Mouse (Mus musculus) lung, adult 18-20 months (tissue): Measurements from ENCODE around the gene Trit1.
"Not testable (repeated sequence)": the region's sequence is repeated elsewhere in the genome, so short reads cannot be mapped to it uniquely, and the experiment has no call there.

Experiments used
- DNase-seq, 2 experiments: peaks; one replicate each; pipeline ENCODE4 v3.0.0; 2022; ENCODE audit warnings: mixed read lengths in 2 of 2

Trit1 gene

GRCm38 (mm10) chr4:122998537-122999262, 17.7 kb upstream of the Trit1 start:
- DNase-seq = peak in 1 of 2 experiments; percentile 24

DNA sequence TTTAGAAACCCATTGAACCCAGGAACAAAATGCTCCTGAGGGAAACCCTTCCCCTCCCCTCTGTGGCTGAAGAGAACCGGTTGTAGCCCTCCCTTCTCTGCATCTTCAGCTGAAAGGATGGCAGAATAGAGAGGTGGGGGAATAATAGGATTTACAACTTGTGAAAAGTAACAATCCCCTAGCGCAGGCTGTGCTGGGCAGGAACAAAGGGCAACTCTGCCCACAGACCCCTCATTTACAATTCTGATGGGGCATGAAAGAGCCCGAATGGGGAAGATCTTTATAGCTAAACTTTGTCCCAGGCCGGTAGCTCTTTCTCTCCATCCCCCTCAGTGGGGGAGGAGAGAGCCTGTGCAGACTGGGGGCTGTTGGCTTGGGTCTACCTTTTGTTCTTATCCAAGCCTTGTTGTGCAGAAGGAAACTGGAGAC, 17.1 kb upstream of the Trit1 start:
- no peak for DNase-seq

DNA sequence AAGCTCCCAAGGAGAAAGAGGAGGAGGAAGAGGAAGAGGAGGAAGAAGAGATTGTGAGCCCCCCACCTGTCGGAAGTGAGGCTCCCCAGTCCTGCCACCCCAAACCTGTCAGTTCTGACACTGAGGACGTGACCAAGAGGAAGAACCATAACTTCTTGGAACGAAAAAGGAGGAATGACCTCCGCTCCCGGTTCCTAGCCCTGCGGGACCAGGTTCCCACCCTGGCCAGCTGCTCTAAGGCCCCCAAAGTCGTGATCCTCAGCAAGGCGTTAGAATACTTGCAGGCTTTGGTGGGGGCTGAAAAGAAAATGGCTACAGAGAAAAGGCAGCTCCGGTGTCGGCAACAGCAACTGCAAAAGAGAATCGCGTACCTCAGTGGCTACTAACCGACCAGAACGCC, 16.3 kb upstream of the Trit1 start:
- no peak for DNase-seq

DNA sequence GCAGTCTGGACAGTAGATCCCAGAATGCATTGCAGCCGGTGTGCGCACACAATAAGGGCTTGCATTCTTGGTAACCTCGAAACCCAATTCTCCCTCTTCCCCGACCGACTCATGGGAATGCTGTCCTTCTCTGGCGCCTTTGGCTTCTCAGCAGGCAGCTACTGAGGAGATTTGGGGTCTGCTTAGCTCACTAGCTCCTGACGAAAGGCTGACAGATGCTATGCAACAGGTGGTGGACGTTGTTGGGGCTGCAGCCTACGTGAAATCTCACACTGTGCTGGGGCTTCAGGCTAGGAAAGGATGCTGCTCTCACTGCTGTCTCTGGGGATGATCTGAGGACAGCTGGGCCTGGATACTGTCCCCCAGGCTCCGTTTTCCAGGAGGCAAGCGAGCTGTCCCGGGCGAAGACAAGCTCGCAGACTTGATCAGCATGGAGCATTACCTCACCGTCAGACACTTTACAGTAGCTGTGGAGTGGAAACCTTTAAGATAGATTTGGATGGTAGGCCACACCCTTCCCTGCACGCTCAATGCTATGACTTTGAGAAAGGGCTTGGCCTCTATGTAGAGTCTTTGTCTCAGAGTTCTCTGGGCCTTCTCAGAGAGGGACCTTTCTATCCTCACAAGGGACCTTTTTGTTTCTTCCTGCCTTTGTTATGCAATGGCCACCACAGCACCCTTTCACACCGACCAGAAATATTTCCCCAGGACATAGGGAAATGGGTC, 15.6 kb upstream of the Trit1 start:
- DNase-seq = no peak

DNA sequence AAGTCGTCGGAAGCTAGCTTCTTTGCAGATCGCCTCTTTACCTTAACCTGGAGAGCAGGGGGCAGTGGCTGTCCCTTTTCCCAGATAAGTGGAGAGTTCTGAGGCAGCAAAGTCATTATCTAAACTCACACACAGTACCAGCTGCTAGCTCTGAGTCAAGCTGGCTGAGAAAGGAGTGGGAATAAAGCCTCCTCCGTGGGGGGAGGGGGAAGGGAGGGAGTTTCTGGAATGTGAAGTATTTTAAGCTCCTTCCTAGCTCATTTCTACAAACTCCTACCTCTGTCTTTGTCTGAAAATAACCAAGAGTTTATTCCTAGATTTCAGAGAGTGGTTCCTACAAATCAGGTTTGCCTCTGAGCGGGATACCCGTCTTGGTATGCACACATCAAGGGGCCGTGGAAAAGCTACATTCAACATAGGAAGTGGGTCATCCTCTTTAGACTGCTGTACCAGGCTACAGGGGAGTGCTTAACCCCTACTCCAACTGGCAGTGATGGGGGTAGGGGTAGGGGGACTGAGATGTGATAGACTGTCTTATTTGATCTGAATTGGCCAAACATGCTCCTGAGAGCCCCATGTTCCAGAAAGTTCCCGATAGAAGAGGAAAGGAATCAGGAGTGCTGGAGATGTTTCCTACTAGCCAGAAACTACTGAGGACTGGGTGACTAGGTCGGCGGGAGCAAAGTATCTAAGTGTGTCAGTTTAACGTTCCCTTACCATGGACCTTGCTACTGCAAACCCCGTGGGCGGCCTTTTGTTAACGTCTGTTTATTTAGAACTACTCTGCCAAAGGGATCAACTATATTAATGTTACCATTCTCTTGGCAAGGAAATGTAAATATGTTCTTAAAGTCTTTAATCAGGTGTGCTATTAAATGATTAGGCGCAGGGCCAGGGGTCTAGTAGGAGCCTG, 11.1 kb upstream of the Trit1 start:
- peak; percentile 33 to 60 for DNase-seq

- DNase-seq = not testable (repeated sequence)
Measured at GRCm38 (mm10) chr4:123012501-123012900, 3.9 kb upstream of the Trit1 start.

DNA sequence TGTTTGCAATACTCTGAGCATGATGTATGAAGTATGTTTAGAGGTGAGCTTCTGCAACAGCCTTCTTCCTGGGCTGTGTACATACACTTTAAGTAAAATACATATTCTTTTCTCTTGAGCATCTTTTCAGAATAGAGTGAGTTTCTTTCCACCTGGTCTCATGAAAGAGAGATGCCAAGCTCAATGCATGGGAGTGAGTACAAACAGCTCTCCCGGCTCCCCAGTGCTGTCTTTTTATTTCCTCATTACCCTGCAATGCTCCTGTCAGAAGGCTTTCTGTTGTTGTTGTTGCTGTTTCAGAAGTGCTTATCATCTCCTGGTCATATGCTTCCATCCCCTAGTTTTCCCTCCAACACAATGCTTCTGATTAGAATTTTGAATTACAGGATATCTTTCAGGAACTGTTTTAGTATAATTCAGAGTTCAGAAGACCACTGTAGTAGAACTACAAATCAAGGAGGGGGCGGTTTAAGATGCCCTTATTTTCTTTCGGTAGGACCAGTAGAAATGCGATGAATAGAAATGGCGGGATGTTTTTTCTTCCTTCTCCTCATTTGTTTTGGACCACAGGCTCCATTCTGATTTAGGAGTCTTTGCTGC, 3.0 kb upstream of the Trit1 start:
- DNase-seq = no peak

GRCm38 (mm10) chr4:123013949-123014406, 2.4 kb upstream of the Trit1 start:
- DNase-seq = no peak

- DNase-seq = no peak
Measured at GRCm38 (mm10) chr4:123014501-123015282, 1.7 kb upstream of the Trit1 start.

DNA sequence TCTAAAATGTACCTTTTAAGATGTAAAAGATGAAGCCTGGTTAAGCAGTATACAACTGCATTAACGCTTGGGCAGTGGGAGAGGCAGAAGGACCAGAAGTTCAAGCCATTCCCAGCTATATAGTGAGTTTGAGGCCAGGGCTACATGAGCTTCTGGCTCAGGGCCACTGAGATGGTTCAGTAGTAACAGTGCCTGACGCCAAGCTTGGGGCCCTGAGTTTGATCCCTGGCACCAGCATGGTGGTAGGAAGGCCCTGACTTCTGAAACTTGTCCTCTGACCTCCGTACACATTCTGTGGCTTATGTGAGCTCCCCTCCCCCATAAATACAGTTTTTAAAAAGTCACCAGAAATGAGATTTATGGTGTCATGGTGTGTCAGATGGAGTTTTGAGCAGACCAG, 5.2 kb downstream of the Trit1 start:
- DNase-seq = no peak

DNA sequence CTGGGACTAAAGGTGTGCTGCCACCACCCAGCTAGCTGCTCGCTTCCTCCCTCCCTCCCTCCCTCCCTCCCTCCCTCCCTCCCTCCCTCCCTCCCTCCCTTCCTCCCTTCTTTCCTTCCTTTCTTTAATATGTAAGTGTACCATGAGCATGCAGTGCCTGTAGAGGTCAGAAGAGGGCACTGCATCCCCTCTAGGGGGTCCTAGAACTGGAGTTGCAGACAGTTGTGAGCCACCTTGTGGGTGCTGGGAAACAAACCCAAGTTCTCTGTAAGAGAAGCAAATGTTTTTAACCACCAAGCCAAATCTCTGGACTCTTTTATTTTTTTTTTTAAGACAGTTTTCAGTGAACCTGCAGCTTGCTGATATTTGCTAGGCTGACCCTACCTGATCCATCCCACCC, 6.5 kb downstream of the Trit1 start:
- no peak for DNase-seq

DNA sequence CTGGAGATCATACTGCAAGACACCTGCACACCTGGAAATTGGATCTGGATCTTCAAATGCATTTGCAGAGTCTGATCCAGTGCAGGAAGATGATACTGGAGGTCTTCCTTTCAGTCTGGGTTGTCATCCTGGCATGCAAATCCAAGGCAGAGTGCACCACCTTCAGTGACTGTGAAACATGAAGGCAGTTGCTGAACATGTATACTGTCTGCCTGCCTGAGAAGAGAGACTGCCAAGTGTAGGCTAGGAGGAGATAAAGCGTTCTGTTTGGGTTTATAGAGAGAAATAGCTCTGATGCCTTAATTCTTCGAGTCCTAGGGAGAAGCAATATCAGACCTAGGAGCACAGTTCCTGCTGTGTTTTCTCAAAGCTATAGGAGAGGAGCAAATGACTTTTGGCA, 9.0 kb downstream of the Trit1 start:
- DNase-seq = no peak

DNA sequence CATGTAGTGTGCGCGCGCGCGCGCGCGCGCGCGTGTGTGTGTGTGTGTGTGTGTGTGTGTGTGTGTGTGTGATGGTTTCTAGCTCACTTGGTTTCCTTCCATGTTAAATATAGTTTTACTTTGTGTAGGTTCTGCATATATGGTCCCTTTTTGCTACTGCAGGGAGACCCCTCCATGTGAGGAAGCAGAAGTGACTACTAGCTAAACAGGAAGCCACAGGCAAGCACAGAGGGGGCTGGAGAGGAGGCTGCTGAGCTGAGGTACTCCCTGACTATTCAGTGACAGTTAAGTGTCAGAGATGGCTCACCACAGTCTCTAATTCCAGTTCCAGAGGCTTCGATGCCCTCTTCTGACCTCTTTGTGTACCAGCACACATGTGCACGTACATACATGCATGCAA, 9.8 kb downstream of the Trit1 start:
- peak in 1 of 2 experiments; percentile 18 for DNase-seq

GRCm38 (mm10) chr4:123026597-123026996, 10.2 kb downstream of the Trit1 start:
- DNase-seq = no peak

DNA sequence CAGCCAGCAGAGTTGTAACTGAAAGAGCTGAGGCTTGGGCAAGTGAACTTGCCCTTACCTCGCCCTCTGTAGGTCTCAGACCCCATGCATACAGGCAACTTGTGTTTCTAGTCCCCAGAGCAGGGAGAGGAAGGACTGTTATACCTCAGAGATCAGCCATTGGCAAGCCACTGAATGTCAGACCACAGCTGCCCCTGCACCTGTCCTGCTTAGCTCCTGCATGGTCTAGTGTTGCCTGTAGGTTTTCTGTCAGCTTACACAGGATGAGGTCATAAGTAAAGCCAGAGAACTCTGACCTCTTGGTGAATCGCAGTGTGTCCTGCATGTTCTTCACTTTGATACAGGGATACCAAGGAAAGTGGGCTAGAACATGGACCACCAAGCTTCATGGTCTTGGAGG, 18.4 kb downstream of the Trit1 start:
- no peak for DNase-seq

GRCm38 (mm10) chr4:123035636-123036035, 19.2 kb downstream of the Trit1 start:
- DNase-seq = no peak

GRCm38 (mm10) chr4:123036710-123037109, 20.3 kb downstream of the Trit1 start:
- no peak for DNase-seq

DNA sequence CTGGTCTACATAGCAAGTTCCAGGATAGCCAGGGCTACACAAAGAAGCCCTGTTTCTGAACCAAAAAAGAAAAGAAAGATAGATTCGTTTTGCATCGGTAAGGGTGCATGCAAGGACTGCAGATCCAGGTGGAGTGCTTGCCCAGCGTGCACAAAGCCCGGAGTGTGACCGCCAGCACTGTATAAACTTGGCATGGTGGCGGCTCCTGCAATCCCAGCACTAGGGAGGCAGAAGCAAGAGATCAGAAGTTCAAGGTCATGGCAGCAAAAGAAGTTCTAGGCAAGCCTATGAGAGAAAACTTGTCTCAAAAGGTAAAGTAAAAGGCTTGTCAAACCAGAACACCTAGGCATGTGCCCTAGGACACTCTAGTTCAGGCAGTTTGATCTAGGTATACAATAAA, 24.7 kb downstream of the Trit1 start:
- DNase-seq = no peak

DNA sequence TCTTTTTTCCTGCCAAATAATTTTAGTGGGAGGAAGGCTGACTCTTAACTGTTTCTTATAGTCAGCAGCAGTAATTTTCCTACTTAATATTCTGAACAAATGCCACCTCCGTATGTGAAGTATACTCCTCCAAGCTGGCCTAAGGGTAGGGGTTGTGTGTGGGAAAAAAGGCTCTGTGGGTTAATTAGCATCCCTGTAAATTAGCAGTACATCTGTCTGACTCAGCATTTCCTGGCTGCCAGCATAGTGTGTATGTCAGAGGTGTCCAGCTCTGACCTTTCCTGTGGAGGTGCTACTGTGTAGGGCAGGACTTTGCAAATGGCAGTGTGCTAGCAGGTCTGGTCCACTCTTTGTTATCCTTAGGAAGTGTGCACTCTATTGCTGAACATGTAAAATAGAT, 27.5 kb downstream of the Trit1 start:
- DNase-seq = no peak

DNA sequence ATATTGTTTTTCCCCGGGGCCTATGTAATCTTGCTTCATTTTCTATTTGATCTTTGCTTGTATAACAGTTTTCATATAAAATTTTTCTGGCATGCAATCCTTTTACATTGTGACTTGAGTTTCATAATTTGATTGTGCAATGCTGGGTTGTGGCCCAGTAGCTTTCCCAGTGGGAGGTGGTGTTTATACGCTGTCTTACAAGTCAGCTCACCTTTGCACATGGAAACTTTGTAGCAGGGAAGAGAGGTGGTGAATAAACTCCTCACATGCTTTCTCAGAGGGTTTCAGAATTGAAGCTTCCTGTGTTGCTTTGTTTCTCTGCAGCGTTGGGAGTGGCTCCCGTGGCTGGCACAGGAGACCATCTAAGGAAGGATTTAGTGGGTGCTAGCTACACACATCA, 28.4 kb downstream of the Trit1 start:
- peak; percentile 53 to 76 for DNase-seq

GRCm38 (mm10) chr4:123046300-123046699, 29.9 kb downstream of the Trit1 start:
- DNase-seq = peak; percentile 84 to 90

DNA sequence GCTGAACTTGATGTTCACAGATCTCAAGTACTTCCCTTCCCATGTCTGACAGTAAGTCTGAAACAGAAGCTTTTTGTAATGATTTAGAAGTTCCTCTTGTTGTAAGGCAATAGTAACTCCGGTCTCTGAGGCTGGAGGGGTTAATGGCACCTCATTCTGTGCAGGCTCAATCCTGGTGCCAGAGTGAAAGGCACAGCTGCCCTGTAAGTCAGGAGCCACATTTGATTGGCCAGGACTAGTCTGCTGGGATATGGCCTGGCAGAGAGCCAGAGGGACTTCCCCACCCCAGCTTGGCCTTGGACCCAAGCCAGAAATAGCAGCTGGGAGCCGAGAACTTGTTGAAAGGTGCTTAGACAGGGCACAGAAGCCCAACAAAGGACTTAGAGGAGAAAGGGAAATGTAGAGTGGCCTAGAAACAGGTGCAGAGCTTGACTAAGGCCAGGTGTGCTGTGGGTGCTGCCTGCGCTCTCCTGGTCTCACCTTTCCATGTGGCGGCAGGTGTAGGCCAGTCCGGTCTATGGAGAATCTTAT, 34.3 kb downstream of the Trit1 start:
- peak; percentile 94 to 96 for DNase-seq
